Mouse (Mus musculus) stomach, embryonic 16.5 days (tissue): ENCODE results near the gene Otulinl. TPM values are rescaled to one million over a fixed set of nuclear protein-coding genes. Genes with fewer than 3 reads are reported as not detected.

Experiments
- ATAC-seq: fragments of 200-750 bp; cut with Nextera tagmentation; 2 replicates; pipeline ENCODE4 v1.8.0; 2017; ENCODE audit warnings: moderate number of reproducible peaks, moderate TSS enrichment; ENCODE audit not compliant: insufficient read depth, low FRiP score
- H3K27ac ChIP-seq: fragments of 300-500 bp; sonication (generic); 2 replicates; pipeline ENCODE4 v1.5.1; 2014; ENCODE audit warnings: low read length
- H3K27me3 ChIP-seq: fragments of 300-500 bp; sonication (generic); 2 replicates; pipeline ENCODE4 v1.6.1; 2014; ENCODE audit warnings: low read length, control low read depth, mixed read lengths; ENCODE audit not compliant: control insufficient read depth, insufficient read depth
- H3K36me3 ChIP-seq: fragments of 300-500 bp; sonication (generic); 2 replicates; pipeline ENCODE4 v1.6.1; 2014; ENCODE audit warnings: low read length; ENCODE audit not compliant: control insufficient read depth, insufficient read depth
- H3K4me1 ChIP-seq: fragments of 300-500 bp; sonication (generic); 2 replicates; pipeline ENCODE4 v1.6.1; 2014; ENCODE audit warnings: low read length, control low read depth, mixed read lengths; ENCODE audit not compliant: control insufficient read depth, insufficient read depth
- H3K4me2 ChIP-seq: fragments of 300-500 bp; sonication (generic); 2 replicates; pipeline ENCODE4 v1.6.1; 2014; ENCODE audit warnings: low read depth, low read length, mixed read lengths
- H3K4me3 ChIP-seq: fragments of 300-500 bp; sonication (generic); replicated peaks from 2 replicates; pipeline ENCODE4 v1.5.1; 2014; ENCODE audit warnings: mild to moderate bottlenecking, low read length
- H3K9ac ChIP-seq: fragments of 300-500 bp; sonication (generic); 2 replicates; pipeline ENCODE4 v1.6.1; 2014; ENCODE audit warnings: low read length
- H3K9me3 ChIP-seq: fragments of 300-500 bp; sonication (generic); replicated peaks from 2 replicates; pipeline ENCODE4 v1.6.1; 2016; ENCODE audit warnings: low read length, control low read depth; ENCODE audit not compliant: control insufficient read depth
- WGBS: fragments of 180-500 bp; shearing (Covaris S2); extraction: QIAGEN DNeasy Blood & Tissue Kit; methylation state at CpG from one replicate; pipeline ENCODE4 v1.1.7; 2014; 5-methylcytosine and 5-hydroxymethylcytosine counted together
- polyA plus RNA-seq: library from polyadenylated mRNA; unstranded; fragments of >200 nt; fragmentation: Nextera tagmentation; extraction: Ambion mirVana; gene quantifications from 2 replicates; pipeline ENCODE4 v1.2.1, GENCODE M21; 2015

Gene Otulinl
- polyA plus RNA-seq, 1 experiment from 2014 or later: 19.3 TPM

DNA sequence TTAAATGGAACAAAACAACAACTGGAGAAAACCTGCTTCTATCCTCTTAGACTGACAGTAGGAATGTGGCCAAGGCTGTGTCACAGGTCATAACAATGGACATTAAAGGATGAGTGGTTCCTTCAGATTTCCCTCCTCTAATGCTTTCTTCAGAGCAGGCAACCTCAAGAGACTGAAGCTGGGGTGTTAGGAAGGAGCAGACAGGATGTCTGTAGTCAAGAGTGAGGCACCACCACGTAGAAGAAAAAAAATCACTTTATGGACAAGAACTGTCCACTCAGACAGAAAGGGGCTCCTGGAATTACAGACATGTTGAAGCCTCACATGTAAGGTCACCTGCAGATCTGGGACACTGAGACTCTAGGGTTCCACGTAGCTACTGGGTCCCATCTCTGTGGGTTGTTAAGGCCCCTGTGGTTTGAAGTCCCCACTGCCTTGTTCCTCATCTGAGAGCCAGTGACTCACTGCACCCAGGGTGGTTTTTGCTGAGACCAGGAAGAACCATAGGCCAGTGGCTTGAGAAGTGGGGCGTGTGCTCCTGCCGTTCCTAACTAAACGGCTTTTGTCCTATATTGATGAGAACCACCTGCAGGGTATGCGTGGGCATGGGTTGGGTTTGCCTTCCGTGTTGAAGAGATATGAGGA, 27.7 kb upstream of the Otulinl start:
- 73% methylated on average over 7 of the region's 7 CpGs for WGBS

GRCm38 (mm10) chr15:27708499-27708898, 27.1 kb upstream of the Otulinl start:
- no peak for ATAC-seq
- H3K27ac ChIP-seq: no peak overlapping the region

More for the DNA sequence above, 27.7 kb upstream of the Otulinl start:
- Histone ChIP-seq H3K4me3 (no peak overlapping the region), H3K9me3 (no peaks in the 10 kb centered on the region), H3K27me3 (no peaks in the 10 kb centered on the region), H3K4me1 (no peaks in the 10 kb centered on the region), H3K27ac (no peak overlapping the region), H3K4me2 (no peak overlapping the region), H3K36me3 (no peaks in the 10 kb centered on the region), H3K9ac (no peak overlapping the region)
- ATAC-seq: no peak

GRCm38 (mm10) chr15:27702972-27703313, 21.6 kb upstream of the Otulinl start:
- Histone ChIP-seq H3K4me2 (no peak overlapping the region), H3K9me3 (no peaks in the 10 kb centered on the region), H3K9ac (no peak overlapping the region), H3K4me3 (no peak overlapping the region), H3K27ac (peak overlapping the region; percentile 14; the same call in 1 of the 2 replicates), H3K4me1 (peaks cover 12% of the 10 kb centered on the region; the same call in 1 of the 2 replicates), H3K27me3 (no peaks in the 10 kb centered on the region), H3K36me3 (no peaks in the 10 kb centered on the region)
- ATAC-seq: no peak
- WGBS: 33% methylated on average over 1 of the region's 1 CpGs

More at GRCm38 (mm10) chr15:27708499-27708898, 27.1 kb upstream of the Otulinl start:
- Histone ChIP-seq H3K9me3 (no peaks in the 10 kb centered on the region), H3K27me3 (no peaks in the 10 kb centered on the region), H3K9ac (no peak overlapping the region), H3K36me3 (no peaks in the 10 kb centered on the region), H3K4me3 (no peak overlapping the region), H3K4me2 (no peak overlapping the region), H3K4me1 (no peaks in the 10 kb centered on the region)
- 60% methylated on average over 3 of the region's 3 CpGs for WGBS

DNA sequence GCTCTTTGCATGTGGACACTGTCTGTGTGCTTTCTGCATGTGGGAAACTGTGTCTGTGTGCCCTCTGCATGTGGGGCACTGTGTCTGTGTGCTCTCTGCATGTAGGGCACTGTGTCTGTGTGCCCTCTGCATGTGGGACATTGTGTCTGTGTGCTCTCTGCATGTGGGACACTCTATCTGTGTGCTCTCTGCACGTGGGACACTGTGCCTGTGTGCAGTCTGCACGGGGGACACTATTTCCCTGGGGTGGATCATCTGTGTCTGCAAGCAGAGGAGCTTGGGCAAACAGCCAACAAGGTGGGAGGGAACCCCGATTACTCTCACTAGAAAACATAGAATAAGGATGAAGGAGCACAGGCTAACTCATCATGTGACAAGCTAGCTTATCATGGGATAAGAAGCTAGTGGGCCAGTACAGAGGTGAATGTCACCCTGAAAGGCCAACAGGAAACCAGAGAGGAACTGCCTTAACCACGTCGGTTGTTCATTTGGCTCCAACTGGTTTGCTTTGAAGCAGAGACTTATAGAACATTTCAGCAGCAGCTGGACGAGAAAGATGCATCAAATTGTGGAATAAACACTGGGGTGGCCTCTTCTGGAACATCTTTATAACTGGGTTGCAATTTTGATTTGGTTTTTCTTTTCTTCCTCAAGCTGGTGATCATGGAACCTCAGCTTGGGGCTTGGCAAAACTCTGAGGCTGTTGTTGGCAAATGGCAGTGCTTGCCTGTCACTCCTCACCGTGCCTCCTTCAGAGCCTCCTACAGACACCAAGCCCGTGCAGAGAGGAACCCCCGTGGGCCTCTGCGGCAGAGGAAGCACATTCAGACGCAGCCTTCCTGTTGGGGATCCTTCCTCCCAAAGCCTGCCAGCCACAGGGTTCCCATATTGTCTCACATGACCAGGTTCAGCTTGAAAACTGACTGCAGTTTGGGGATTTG, 20.9 kb upstream of the Otulinl start:
- peak overlapping the region; percentile 14; the same call in 1 of the 2 replicates for H3K27ac ChIP-seq

DNA sequence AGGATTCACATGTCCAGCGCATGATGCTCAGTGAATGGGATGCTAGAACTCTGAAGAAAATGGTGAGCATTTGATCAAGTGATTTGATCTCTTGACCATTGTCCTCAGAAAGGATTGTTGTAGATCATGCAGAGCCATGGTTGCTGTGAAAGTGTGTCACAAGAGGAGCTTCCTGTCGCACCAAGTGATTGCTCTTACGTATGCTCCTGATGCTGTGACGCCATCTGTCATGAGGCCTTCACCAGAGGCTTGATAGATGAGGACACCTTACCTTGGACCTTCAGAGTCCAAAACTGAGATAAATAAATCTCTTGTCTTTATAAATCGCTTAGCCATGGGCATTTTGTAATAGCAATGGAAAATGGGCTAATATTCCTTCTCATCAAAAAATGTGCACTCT, 16.3 kb upstream of the Otulinl start:
- H3K4me2 ChIP-seq: no peak overlapping the region
- 88% methylated on average over 5 of the region's 5 CpGs for WGBS
- ATAC-seq: no peak
- no peaks in the 10 kb centered on the region for H3K27me3 ChIP-seq
- no peak overlapping the region for H3K4me3 ChIP-seq
- H3K9me3 ChIP-seq: no peaks in the 10 kb centered on the region
- H3K27ac ChIP-seq: no peak overlapping the region
- no peak overlapping the region for H3K9ac ChIP-seq
- no peaks in the 10 kb centered on the region for H3K36me3 ChIP-seq
- H3K4me1 ChIP-seq: peaks cover 5% of the 10 kb centered on the region; the same call in 1 of the 2 replicates

More for the DNA sequence above, 20.9 kb upstream of the Otulinl start:
- ATAC-seq: peak; percentile 53
- H3K9ac ChIP-seq: no peak overlapping the region
- H3K4me1 ChIP-seq: peaks cover 12% of the 10 kb centered on the region; the same call in 1 of the 2 replicates
- no peaks in the 10 kb centered on the region for H3K36me3 ChIP-seq
- H3K4me3 ChIP-seq: no peak overlapping the region
- H3K9me3 ChIP-seq: no peaks in the 10 kb centered on the region
- WGBS: 30% methylated on average over 11 of the region's 11 CpGs
- H3K27me3 ChIP-seq: no peaks in the 10 kb centered on the region
- H3K4me2 ChIP-seq: no peak overlapping the region

DNA sequence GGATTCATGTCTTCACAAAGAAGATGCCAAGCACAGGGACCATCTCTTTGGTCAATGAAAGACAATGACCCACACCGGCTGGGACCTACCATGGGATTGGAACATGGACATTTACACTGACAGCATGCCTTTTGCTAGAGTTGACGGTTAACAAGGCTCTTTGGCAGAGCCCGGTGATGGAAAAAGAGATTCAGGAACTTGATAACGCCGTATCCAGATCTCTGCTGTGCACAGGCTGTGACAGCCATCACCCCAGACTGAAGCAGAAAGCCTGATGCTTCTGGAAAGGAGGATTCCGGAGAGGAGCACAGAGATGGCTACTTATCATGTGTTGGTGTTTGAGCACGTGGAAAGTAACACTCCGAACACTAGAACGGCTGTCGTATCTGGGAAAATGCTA, 11.9 kb upstream of the Otulinl start:
- no peaks in the 10 kb centered on the region for H3K36me3 ChIP-seq
- H3K27me3 ChIP-seq: no peaks in the 10 kb centered on the region
- no peak overlapping the region for H3K4me2 ChIP-seq
- no peak overlapping the region for H3K4me3 ChIP-seq
- no peak for ATAC-seq
- H3K9ac ChIP-seq: no peak overlapping the region
- H3K9me3 ChIP-seq: no peaks in the 10 kb centered on the region
- H3K27ac ChIP-seq: no peak overlapping the region
- 84% methylated on average over 10 of the region's 10 CpGs for WGBS
- no peaks in the 10 kb centered on the region for H3K4me1 ChIP-seq

- Histone ChIP-seq H3K9ac (no peak overlapping the region), H3K4me2 (no peak overlapping the region), H3K27me3 (no peaks in the 10 kb centered on the region), H3K4me1 (no peaks in the 10 kb centered on the region), H3K36me3 (no peaks in the 10 kb centered on the region), H3K9me3 (no peaks in the 10 kb centered on the region), H3K4me3 (no peak overlapping the region), H3K27ac (no peak overlapping the region)
- WGBS: 80% methylated on average over 7 of the region's 7 CpGs
- ATAC-seq: no peak
Measured at GRCm38 (mm10) chr15:27692161-27692560, 10.8 kb upstream of the Otulinl start.

DNA sequence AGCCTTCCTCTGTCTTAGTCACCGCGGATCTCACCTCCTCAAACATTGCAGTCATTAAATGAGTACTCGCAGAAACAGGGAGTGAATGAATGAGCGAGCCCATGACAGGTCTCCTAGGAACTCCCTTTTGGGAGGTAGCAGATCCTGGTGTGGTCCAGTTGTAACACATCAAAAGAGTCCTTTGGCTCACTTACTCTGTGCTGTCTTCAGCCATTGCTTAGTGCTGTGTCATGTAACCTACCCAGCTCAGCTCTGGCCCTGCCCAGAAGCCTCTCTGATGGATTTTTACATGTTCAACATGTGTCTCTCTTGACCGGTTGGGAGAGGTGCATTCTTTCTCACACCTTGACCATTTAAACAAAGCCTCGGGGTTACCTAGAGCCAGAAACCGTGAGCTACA, 9.8 kb upstream of the Otulinl start:
- no peak for ATAC-seq
- WGBS: 72% methylated on average over 7 of the region's 7 CpGs
- no peak overlapping the region for H3K27ac ChIP-seq
- H3K36me3 ChIP-seq: no peaks in the 10 kb centered on the region
- H3K9me3 ChIP-seq: no peaks in the 10 kb centered on the region
- no peak overlapping the region for H3K4me3 ChIP-seq
- no peak overlapping the region for H3K4me2 ChIP-seq
- no peak overlapping the region for H3K9ac ChIP-seq
- no peaks in the 10 kb centered on the region for H3K27me3 ChIP-seq
- no peaks in the 10 kb centered on the region for H3K4me1 ChIP-seq

DNA sequence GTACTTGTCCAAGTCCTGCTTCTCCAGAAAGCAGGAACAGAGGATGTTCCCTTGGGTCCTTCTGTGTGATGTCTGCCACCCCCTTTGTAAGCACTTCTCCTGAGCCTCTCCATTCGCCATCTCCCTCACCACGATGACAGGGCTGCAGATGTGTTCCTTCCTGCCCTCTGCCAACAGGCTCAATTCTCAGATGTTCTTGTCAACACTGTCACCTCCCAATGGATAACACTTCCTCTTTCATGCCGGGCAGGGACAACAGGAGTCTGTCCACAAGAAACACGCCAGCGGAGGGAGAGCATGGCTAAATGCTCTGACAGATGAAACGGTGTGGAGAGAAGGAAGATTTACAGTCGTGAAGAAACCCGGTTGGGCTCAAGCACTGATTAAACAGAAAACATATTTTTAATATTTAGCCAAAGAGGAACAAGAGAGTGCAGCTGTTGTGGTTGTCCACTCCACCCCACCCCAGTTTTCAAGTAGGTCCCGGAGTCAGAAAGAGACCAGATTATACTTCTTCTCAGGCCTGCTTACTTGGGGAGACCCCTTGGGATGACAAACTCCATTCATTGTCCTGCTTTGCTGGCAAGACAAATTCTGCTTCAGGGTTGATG, 6.8 kb upstream of the Otulinl start:
- Histone ChIP-seq H3K36me3 (no peaks in the 10 kb centered on the region), H3K4me3 (no peak overlapping the region), H3K9me3 (no peaks in the 10 kb centered on the region), H3K4me2 (no peak overlapping the region), H3K9ac (no peak overlapping the region), H3K27ac (no peak overlapping the region), H3K4me1 (no peaks in the 10 kb centered on the region), H3K27me3 (no peaks in the 10 kb centered on the region)
- no peak for ATAC-seq
- WGBS: 55% methylated on average over 9 of the region's 9 CpGs
